Mouse (Mus musculus): ENCODE measurements around the gene Rps5.

GRCm38 (mm10) chr7:12897655-12898410 is 24.3 kb upstream of the Rps5 start, which contains the start of gene Zscan22:
- TF ChIP-seq CTCF (IDR thresholded peaks at IDR 0.05; ENCODE audit: low read depth) (no peak; the same call in 1 of the 2 replicates), EP300 (IDR thresholded peaks at IDR 0.05; ENCODE audit: low read depth) (no peak)

Data from liver, embryonic 14.5 days (tissue).